Mouse (Mus musculus) splenic B cell, adult 2 months (primary cell): ENCODE data around the gene Txndc9.

Source experiments
- DNase-seq: peaks from one replicate; pipeline ENCODE4 v3.0.0-alpha.2; 2011; ENCODE audit warnings: low read depth, low spot score
- H3K27me3 ChIP-seq: 2 replicates; pipeline ENCODE4 v1.6.1; 2012; ENCODE audit warnings: mild to moderate bottlenecking, low read length, moderate library complexity, mixed read lengths; ENCODE audit not compliant: control insufficient read depth, poor library complexity, insufficient read depth, severe bottlenecking
- H3K36me3 ChIP-seq: 2 replicates; pipeline ENCODE4 v1.6.1; 2012; ENCODE audit warnings: mild to moderate bottlenecking, low read length, moderate library complexity, mixed read lengths; ENCODE audit not compliant: control insufficient read depth, poor library complexity, insufficient read depth, severe bottlenecking

The Txndc9 gene

DNA sequence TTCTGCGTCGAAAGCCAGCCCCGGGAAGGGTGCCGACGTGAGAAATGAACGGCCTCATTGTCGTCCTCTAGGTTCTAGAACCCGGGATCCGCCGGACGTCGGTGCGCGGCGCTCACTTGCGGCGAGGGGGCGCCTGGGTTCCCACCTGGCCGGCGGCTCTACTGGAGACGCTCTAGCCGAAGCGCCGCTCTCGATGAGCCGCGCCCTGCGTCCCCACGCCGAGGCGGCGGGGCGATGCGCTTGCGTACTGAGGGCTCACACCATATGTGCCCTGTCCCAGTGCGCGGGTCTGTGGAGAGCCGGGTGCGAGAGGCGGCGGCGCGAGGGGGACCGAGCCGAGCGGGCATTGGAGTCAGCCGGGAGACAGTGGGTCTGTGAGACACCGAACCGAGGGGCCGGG, at the start of gene Txndc9, which contains the start of gene Eif5b:
TSS of gene Txndc9 (minus strand) at position 27 of the 400 bp plus-strand sequence.
TSS of gene Eif5b (plus strand) at position 144 of the 400 bp plus-strand sequence.
- Histone ChIP-seq H3K27me3 (no peaks in the 10 kb centered on the region), H3K36me3 (peaks cover 12% of the 10 kb centered on the region; the same call in 1 of the 2 replicates)
- peak; percentile 96 for DNase-seq

DNA sequence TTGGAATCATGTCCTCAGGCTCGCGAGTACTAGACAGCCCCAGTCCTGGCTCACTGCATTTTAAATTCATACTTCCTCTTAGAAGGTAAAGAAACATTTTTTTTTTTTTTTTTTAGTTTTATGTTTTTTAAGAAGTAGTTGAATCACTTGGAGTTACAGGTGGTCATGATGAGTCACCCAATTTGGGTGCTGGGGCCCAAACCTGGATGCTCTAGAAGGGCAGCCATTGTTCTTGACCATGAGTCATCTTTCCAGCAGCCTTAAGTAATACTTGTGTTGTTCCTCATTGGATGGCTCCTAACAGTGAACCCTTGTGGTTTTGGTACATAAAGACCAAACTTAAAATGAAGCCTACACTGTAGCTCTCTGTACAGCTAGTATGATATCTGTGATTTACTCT, 41.2 kb upstream of the Txndc9 start:
- H3K27me3 ChIP-seq: no peaks in the 10 kb centered on the region
- DNase-seq: no peak
- H3K36me3 ChIP-seq: peaks cover 9% of the 10 kb centered on the region

DNA sequence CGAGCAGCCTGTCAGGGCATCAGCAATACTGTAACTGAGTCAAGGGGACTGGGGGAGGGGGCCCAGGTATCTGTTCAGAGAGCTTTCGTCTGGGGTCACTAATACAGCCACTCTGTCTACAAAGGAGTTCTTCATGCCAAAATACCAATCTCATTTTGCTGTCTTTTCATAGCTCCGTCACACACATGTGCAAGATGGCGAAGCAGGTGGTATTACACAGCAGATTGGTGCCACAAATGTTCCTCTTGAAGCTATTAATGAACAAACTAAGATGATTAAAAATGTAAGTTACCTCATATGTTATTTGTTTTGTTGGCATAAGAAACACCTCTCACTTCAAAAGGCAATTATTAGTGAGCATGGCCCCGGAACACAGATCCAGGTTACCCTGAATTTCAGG, 39.7 kb upstream of the Txndc9 start:
- Histone ChIP-seq H3K36me3 (peaks cover 8% of the 10 kb centered on the region), H3K27me3 (no peaks in the 10 kb centered on the region)
- no peak for DNase-seq

DNA sequence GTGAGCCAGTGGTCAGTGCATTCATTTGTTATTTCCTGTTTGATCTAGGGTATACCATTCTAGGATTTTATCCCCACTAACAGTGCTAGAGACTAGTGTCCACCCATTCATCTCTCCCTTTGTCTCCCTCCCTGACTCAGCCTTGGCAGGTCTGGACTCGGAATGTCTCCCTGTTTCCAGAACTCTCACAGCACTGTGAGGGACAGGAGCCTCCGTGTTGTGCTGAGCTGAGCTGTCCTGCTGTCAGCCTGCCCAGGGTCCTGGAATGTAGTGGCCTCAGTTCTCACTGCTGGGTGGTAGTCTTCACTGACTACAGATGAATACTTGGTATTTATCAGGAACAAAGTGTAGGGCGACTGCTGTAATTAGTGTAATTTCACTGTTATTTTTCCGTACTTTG, 37.8 kb upstream of the Txndc9 start:
- DNase-seq: no peak
- H3K36me3 ChIP-seq: peaks cover 8% of the 10 kb centered on the region
- no peaks in the 10 kb centered on the region for H3K27me3 ChIP-seq

DNA sequence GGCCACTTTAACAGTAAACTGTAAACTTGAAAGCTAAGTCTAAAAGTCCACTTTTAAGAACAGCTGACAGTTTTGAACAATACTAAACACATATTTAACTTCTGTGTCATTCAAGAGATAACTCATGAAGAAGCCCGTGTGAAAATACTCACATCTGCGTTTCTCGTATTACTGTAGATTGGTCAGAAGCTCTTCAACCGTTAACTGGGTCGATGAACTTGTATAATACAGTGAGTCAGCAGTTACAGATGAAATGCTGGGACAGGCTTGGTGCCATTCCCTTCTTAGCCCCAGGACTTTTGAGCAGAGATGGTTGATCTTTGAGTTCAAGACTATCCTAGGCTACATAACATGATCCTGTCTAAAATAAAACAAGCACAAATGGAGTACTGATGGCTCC, 33.7 kb upstream of the Txndc9 start:
- peaks cover 3% of the 10 kb centered on the region for H3K36me3 ChIP-seq
- H3K27me3 ChIP-seq: no peaks in the 10 kb centered on the region
- no peak for DNase-seq

DNA sequence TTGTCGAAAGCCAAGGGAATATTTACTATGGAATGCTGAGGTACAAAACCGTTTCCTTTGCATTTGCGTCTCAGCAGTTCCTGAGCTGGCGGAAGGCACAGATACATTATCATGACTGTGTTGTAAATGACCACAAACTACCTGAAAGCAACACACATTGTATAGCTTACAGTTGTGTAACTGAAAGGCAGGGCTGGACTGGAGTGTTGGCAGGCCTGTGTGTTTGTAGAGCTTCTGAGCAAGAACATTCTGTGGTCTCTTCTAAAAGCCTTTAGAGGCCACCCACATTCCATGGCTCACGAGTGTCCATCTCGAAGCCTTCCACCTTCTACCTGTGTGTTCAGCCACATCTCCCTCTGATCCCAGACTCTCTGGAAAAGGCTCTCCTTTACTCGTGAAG, 29.6 kb upstream of the Txndc9 start:
- no peak for DNase-seq
- Histone ChIP-seq H3K36me3 (peaks cover 5% of the 10 kb centered on the region), H3K27me3 (no peaks in the 10 kb centered on the region)

DNA sequence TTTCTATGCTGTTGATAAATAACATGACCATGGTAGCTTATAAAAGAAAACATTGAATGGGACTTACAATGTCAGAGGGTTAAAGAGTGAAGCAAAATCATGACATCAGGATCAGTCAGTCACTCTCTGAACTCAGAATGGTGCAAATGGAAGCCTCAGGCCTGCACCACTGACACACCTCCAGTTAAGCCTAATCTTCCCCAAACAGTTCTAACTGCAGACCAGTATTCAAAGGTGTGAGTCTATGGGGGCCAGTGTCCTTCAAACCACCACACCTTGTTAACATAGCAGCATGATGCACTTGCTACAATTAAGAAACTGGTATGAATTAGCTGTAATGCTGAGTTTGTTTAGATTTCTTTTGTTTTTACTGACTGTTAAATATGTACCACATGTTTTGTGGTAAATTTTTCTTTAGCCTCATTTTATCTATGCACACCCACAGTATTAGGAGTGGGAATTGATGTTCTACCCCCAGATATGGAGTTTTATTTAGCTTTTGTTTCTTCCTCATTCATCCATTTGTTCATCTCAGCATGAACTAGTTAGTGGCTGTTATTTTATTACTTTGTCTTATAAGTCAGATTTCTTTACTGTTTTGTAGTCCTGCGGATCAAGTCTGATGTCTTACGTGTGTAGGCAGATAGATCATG, 17.0 kb upstream of the Txndc9 start:
- no peaks in the 10 kb centered on the region for H3K27me3 ChIP-seq
- DNase-seq: no peak
- peaks cover 6% of the 10 kb centered on the region; the same call in 1 of the 2 replicates for H3K36me3 ChIP-seq

DNA sequence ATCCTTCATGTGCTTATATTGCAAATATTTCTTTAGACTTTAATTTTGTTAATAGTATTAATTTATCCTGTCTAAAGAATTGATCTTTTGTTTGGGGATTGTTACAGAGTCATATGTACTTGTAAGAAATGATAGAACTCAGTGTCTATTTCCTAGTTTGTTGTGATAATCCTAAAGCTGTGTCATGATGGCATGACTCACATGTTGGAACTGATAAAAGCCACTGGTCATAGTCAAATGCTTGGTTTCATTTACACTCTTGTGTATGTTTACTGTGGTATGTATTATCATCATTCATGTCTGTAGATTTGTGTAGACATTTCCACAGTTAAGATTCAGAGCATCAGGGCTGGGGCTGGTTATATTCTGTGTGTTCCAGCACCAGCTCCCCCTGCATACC, 14.8 kb upstream of the Txndc9 start:
- H3K27me3 ChIP-seq: no peaks in the 10 kb centered on the region
- DNase-seq: no peak
- no peaks in the 10 kb centered on the region for H3K36me3 ChIP-seq

DNA sequence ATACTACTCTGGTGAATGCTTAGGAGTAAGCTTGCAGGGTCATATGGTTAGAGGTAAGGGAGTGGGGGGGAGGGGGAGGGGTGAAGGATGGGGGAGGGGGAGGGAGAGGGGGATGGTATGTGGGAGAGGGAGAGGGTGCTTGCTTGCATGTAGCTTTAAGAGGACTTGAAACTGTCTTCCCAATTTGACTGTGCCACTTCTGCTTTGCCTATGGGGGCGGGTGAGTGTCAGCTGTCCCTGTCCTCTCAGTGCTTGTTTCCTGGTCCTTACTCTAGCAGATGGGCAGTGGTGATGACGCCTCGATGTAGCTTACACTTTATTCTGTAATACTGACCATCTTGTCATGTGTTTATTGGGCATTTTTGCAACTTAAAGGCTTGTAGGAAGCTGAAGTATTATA, 14.4 kb upstream of the Txndc9 start:
- Histone ChIP-seq H3K27me3 (no peaks in the 10 kb centered on the region), H3K36me3 (no peaks in the 10 kb centered on the region)
- peak; percentile 65 for DNase-seq

DNA sequence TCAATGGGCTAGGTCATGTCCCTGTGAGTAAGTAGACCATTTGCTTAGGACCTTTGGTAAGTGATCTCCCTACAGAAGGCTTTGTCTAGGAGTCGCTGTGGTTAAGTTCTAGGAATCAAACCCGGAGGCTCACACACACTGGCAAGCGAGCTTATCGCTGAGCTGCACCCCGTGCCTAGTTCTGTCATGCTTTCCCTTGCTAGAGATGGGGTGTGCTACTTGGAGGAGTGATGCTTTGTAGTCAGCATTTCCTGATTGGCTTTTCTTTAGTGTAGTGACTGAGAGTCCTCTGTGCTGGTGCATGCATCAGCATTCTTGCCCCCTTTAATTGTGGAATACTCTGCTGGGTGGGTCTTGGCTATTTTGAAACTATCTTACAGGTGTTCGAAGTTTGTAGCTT, 14.0 kb upstream of the Txndc9 start:
- Histone ChIP-seq H3K36me3 (no peaks in the 10 kb centered on the region), H3K27me3 (no peaks in the 10 kb centered on the region)
- DNase-seq: peak; percentile 17

DNA sequence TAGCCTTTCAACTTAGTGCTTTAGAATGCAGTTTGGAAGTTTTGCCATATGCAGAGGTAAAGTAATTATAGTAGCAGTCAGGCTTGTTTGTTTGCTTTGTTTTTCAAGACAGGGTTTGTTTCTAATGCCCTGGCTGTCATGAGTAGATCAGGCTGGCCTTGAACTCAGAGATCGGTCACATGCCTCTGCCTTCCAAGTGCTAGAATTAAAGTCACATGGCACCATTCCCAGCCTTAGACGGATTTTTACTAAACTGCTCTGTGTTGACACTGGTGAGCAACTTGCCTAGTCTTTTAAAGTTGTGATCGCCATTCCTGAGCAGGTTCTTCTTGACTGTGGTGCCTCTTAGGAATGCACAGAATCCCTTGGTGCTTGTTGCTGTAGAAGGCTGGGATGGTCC, 9.0 kb upstream of the Txndc9 start:
- Histone ChIP-seq H3K36me3 (no peaks in the 10 kb centered on the region; the same call in 1 of the 2 replicates), H3K27me3 (no peaks in the 10 kb centered on the region)
- DNase-seq: no peak

DNA sequence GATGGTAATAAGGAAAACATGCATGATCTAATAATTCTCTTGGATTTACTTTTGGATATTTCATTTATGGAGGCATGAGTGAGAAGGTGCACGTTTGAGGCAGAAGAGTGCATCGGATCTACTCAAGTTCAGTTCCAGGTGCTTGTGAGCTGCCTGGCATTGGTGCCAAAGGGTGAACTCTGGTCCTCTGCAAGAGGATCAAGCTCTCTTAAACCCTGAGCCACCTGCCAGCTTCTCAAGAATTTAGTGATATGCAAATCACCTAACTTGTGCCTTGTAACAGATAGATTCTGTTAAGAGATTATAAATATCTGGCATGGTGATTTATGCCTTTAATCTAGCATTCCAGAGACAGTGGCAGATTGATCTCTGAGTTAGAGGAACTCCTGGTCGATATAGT, 5.4 kb upstream of the Txndc9 start:
- no peak for DNase-seq
- Histone ChIP-seq H3K36me3 (no peaks in the 10 kb centered on the region; the same call in 1 of the 2 replicates), H3K27me3 (no peaks in the 10 kb centered on the region)

DNA sequence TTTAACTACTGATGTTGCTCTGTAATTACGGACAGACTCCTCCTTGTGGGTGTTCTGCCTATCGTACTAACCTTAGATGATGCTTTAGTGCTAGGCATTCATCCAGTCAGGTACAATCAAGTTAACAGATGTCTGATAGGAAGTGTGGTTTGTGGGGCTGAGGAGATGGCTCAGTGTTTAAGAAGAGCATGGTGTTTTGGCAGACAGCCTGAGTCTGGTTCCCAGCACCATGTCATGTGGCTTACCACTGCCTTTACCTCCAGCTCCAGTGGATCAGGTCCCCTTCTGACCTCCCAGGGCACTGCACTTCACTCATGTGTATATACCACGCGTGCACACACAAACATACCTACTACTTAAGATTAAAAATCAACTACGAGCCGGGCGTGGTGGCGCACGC, 4.3 kb upstream of the Txndc9 start:
- H3K36me3 ChIP-seq: no peaks in the 10 kb centered on the region; the same call in 1 of the 2 replicates
- no peak for DNase-seq
- H3K27me3 ChIP-seq: no peaks in the 10 kb centered on the region

DNA sequence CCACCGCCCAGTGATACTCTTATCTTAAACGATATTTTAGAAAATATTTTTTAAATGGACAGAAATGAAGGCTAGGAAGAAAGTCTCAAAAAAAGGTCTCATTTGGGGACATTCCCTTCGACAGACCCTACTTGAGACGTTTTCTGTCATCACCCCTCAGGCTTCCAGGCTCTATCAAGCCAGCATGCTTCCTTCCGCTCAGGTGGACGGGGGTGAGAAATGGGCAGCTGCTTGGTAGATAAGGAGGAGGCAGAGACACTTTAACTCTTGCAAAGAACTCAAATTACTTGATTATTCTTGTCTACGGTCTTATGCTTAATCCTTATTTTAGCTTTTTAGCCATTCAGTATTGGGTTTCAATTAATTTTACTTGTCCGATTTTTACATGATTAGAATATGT, 3.2 kb upstream of the Txndc9 start:
- Histone ChIP-seq H3K27me3 (no peaks in the 10 kb centered on the region), H3K36me3 (no peaks in the 10 kb centered on the region)

DNA sequence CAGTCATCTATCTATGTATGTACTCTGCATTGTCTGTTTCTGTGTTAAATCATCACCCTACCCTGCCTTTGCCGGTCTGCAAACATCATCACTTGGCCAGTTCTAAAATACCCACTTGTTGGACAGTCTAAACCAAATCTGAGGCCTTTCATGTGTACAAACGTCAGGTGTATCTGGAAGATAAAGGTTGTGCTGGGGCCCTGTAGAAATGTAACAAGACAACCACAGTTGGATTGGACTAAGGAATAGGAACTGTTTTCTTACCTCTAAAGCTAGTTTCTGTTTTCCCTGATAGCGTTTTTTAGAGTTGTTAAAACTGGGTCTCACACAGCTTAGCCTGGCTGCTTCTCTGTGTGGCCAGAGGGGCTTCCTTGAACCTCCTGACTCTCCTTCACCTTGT, 1.9 kb upstream of the Txndc9 start:
- no peak for DNase-seq
- no peaks in the 10 kb centered on the region for H3K27me3 ChIP-seq
- H3K36me3 ChIP-seq: peaks cover 9% of the 10 kb centered on the region; the same call in 1 of the 2 replicates

More for the DNA sequence above, 3.2 kb upstream of the Txndc9 start:
- no peak for DNase-seq
